Mouse (Mus musculus): ENCODE measurements around the gene Hes1. TPM values are rescaled to one million over a fixed set of nuclear protein-coding genes. Genes with fewer than 3 reads are reported as not detected.

The Hes1 gene
- polyA plus RNA-seq, 1 experiment from 2014 or later, result 74.1 TPM

DNA sequence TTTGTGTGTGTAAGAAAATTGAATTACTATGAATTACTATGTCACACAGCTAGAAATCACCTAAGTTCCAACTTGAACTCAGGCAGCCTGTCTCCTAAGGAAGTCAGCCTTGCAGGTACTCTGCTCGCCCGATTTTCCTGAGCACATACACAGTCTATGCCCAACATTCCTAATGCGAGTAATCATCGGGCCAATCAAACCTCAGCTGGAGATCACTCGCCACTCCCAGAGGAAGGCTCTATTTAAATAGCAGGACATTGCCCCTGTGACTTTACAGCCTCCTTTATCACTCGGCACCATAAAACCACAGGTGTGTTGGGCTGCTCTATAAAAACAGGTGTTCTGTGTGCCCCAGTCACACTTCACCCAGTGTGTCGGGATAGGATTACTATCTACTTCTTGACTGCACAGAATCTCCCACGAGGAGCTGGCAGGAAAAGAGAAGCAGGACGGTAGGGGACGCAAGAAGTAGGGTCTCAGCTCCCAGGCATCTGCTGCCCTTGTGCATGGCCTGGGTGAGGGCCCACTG lies 8.8 kb upstream of the Hes1 start:
- no peaks in the 10 kb centered on the region for H3K27me3 ChIP-seq (ENCODE audit: control insufficient read depth, insufficient read depth, low read length)
- H3K27ac ChIP-seq (ENCODE audit: low read length), result peak overlapping the region; percentile 66; the same call in 1 of the 2 replicates
- H3K4me3 ChIP-seq (ENCODE audit: low read depth, low read length), result no peak overlapping the region
- no peak overlapping the region for H3K4me2 ChIP-seq (replicated peaks; ENCODE audit: low read depth, low read length)
- H3K9ac ChIP-seq (replicated peaks; ENCODE audit: low read depth, low read length), result no peak overlapping the region
- peaks cover 31% of the 10 kb centered on the region for H3K4me1 ChIP-seq (ENCODE audit: control insufficient read depth, insufficient read depth, low read length)
- no peaks in the 10 kb centered on the region for H3K9me3 ChIP-seq (ENCODE audit: control insufficient read depth, low read depth, low read length)
- no peak for ATAC-seq (ENCODE audit: insufficient number of reproducible peaks, insufficient read depth, low FRiP score, low read depth)
- WGBS, result 48% methylated on average over 10 of the region's 10 CpGs
- no peaks in the 10 kb centered on the region for H3K36me3 ChIP-seq (ENCODE audit: control insufficient read depth, insufficient read depth, low read length)

DNA sequence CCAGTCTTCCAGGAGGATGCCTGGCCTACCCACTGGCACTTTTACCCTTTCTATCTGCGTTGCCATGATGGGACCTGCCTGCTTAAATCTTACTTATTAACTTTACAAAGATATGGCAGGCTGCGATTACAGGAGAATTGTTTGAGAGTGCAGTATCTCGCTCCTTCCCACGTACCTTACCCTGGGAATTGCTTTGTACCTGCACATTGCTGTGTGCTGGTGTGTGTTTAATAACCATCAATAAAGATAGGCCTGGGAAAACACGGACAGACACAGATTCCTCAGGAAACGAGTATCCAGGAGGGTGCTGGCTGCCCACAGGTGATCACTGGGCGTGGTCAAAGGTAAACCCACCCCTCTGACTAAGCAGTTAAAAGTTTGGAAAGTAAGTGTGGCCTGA lies 8.3 kb upstream of the Hes1 start:
- ATAC-seq (ENCODE audit: insufficient number of reproducible peaks, insufficient read depth, low FRiP score, low read depth), result no peak
- no peak overlapping the region for H3K9ac ChIP-seq (replicated peaks; ENCODE audit: low read depth, low read length)
- no peak overlapping the region for H3K4me2 ChIP-seq (replicated peaks; ENCODE audit: low read depth, low read length)
- no peaks in the 10 kb centered on the region for H3K27me3 ChIP-seq (ENCODE audit: control insufficient read depth, insufficient read depth, low read length)
- no peaks in the 10 kb centered on the region for H3K9me3 ChIP-seq (ENCODE audit: control insufficient read depth, low read depth, low read length)
- H3K4me1 ChIP-seq (ENCODE audit: control insufficient read depth, insufficient read depth, low read length), result peaks cover 33% of the 10 kb centered on the region
- 64% methylated on average over 7 of the region's 7 CpGs for WGBS
- H3K36me3 ChIP-seq (ENCODE audit: control insufficient read depth, insufficient read depth, low read length), result no peaks in the 10 kb centered on the region
- peak overlapping the region; percentile 66; the same call in 1 of the 2 replicates for H3K27ac ChIP-seq (ENCODE audit: low read length)
- H3K4me3 ChIP-seq (ENCODE audit: low read depth, low read length), result no peak overlapping the region

- Histone ChIP-seq H3K27ac (ENCODE audit: low read length) (peak overlapping the region; percentile 23; the same call in 1 of the 2 replicates), H3K27me3 (ENCODE audit: control insufficient read depth, insufficient read depth, low read length) (no peaks in the 10 kb centered on the region), H3K9ac (replicated peaks; ENCODE audit: low read depth, low read length) (no peak overlapping the region), H3K4me2 (replicated peaks; ENCODE audit: low read depth, low read length) (no peak overlapping the region), H3K4me1 (ENCODE audit: control insufficient read depth, insufficient read depth, low read length) (peaks cover 42% of the 10 kb centered on the region), H3K36me3 (ENCODE audit: control insufficient read depth, insufficient read depth, low read length) (no peaks in the 10 kb centered on the region), H3K4me3 (ENCODE audit: low read depth, low read length) (no peak overlapping the region), H3K9me3 (ENCODE audit: control insufficient read depth, low read depth, low read length) (no peaks in the 10 kb centered on the region)
- no peak for ATAC-seq (ENCODE audit: insufficient number of reproducible peaks, insufficient read depth, low FRiP score, low read depth)
- WGBS, result 68% methylated on average over 2 of the region's 2 CpGs
These were observed 7.3 kb upstream of the Hes1 start for GRCm38 (mm10) chr16:30056906-30057305.

GRCm38 (mm10) chr16:30058974-30059717 lies 5.0 kb upstream of the Hes1 start:
- ATAC-seq (ENCODE audit: insufficient number of reproducible peaks, insufficient read depth, low FRiP score, low read depth), result no peak
- H3K4me2 ChIP-seq (replicated peaks; ENCODE audit: low read depth, low read length), result peak overlapping the region; percentile 17; the same call in 1 of the 2 replicates
- H3K4me1 ChIP-seq (ENCODE audit: control insufficient read depth, insufficient read depth, low read length), result peaks cover 48% of the 10 kb centered on the region
- no peak overlapping the region for H3K9ac ChIP-seq (replicated peaks; ENCODE audit: low read depth, low read length)
- no peaks in the 10 kb centered on the region for H3K27me3 ChIP-seq (ENCODE audit: control insufficient read depth, insufficient read depth, low read length)
- peak overlapping the region; percentile 73; the same call in 1 of the 2 replicates for H3K27ac ChIP-seq (ENCODE audit: low read length)
- no peaks in the 10 kb centered on the region for H3K36me3 ChIP-seq (ENCODE audit: control insufficient read depth, insufficient read depth, low read length)
- 9% methylated on average over 9 of the region's 9 CpGs for WGBS
- H3K9me3 ChIP-seq (ENCODE audit: control insufficient read depth, low read depth, low read length), result no peaks in the 10 kb centered on the region
- no peak overlapping the region for H3K4me3 ChIP-seq (ENCODE audit: low read depth, low read length)

DNA sequence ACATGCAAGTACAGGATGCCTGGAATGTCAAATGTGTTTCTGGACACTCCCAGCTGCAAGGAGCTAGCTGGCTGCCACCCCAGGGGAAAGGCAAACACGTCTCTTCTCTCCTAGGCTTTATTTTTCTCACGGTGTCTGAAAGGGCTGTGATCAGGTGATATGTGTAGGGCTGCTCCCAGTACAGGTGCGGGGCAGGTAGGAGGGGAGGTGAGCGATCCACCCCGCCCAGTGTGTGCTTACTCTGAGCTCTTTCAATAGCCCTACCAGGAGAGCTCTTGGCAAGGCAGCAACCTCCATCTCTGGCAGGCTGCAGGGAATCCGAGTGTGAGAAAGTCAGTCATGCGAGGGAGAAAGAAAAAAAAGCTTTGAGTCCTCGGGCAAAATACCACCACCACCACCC lies 3.8 kb upstream of the Hes1 start:
- Histone ChIP-seq H3K9ac (replicated peaks; ENCODE audit: low read depth, low read length) (no peak overlapping the region), H3K4me2 (replicated peaks; ENCODE audit: low read depth, low read length) (no peak overlapping the region)
- peak; percentile 54 for ATAC-seq (ENCODE audit: insufficient number of reproducible peaks, insufficient read depth, low FRiP score, low read depth)

GRCm38 (mm10) chr16:30062242-30063030 lies 1.7 kb upstream of the Hes1 start:
- 23% methylated on average over 12 of the region's 12 CpGs for WGBS
- peaks cover 40% of the 10 kb centered on the region for H3K4me1 ChIP-seq (ENCODE audit: control insufficient read depth, insufficient read depth, low read length)

More for the DNA sequence above, 3.8 kb upstream of the Hes1 start:
- H3K36me3 ChIP-seq (ENCODE audit: control insufficient read depth, insufficient read depth, low read length), result no peaks in the 10 kb centered on the region
- H3K27ac ChIP-seq (ENCODE audit: low read length), result peak overlapping the region; percentile 73; the same call in 1 of the 2 replicates
- WGBS, result 28% methylated on average over 8 of the region's 8 CpGs
- no peak overlapping the region for H3K4me3 ChIP-seq (ENCODE audit: low read depth, low read length)
- no peaks in the 10 kb centered on the region for H3K9me3 ChIP-seq (ENCODE audit: control insufficient read depth, low read depth, low read length)
- peaks cover 45% of the 10 kb centered on the region for H3K4me1 ChIP-seq (ENCODE audit: control insufficient read depth, insufficient read depth, low read length)
- no peaks in the 10 kb centered on the region for H3K27me3 ChIP-seq (ENCODE audit: control insufficient read depth, insufficient read depth, low read length)

DNA sequence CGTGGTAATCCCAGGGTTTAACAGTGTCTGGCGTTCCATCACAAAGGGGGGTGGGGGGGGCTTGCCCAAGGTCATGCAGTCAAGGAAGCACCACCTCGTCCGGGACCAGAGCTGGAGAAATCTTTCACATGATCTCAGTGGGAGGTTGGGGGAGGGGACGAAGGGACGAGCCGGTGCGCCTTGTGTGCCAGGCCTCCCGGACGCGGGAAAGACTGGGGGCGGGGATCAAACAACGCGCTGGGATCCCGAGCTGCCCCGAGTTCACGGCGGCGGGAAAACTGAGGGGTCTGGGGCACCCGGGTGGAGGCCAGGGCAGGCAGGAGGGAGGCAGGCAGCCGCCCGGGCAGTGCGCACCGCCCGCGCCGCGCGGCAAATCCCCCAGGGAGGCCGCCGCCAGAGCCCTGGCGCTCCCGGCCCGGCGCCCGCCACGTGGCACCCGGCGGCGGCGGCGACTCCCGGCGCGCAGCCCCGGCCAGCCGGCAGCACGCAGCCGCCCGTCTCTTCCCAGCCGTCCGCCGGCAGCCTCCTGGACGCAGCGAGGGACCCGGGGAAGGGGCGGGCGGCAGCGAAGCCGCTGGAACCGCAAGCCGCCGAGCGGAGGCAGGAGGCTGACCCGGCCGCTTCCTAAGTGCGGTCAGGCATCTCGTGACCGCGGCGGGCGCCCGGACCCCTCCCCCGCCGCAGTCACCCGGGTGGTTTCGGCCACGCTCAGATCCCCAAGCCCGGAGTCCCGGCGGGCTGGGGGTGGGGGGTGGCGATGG lies 883 bp upstream of the Hes1 start:
- H3K36me3 ChIP-seq (ENCODE audit: control insufficient read depth, insufficient read depth, low read length), result no peaks in the 10 kb centered on the region
- no peaks in the 10 kb centered on the region for H3K27me3 ChIP-seq (ENCODE audit: control insufficient read depth, insufficient read depth, low read length)
- peak overlapping the region; percentile 82 for H3K4me3 ChIP-seq (ENCODE audit: low read depth, low read length)
- peak; percentile 17 for ATAC-seq (ENCODE audit: insufficient number of reproducible peaks, insufficient read depth, low FRiP score, low read depth)
- no peaks in the 10 kb centered on the region for H3K9me3 ChIP-seq (ENCODE audit: control insufficient read depth, low read depth, low read length)
- peak overlapping the region; percentile 99 for H3K27ac ChIP-seq (ENCODE audit: low read length)
- H3K4me1 ChIP-seq (ENCODE audit: control insufficient read depth, insufficient read depth, low read length), result peaks cover 40% of the 10 kb centered on the region
- H3K9ac ChIP-seq (replicated peaks; ENCODE audit: low read depth, low read length), result peak overlapping the region; percentile 93
- under 1% methylated on average over 56 of the region's 82 CpGs for WGBS
- peak overlapping the region; percentile 58 for H3K4me2 ChIP-seq (replicated peaks; ENCODE audit: low read depth, low read length)

More at GRCm38 (mm10) chr16:30062242-30063030, 1.7 kb upstream of the Hes1 start:
- Histone ChIP-seq H3K27me3 (ENCODE audit: control insufficient read depth, insufficient read depth, low read length) (no peaks in the 10 kb centered on the region), H3K9me3 (ENCODE audit: control insufficient read depth, low read depth, low read length) (no peaks in the 10 kb centered on the region), H3K4me3 (ENCODE audit: low read depth, low read length) (peak overlapping the region; percentile 82), H3K36me3 (ENCODE audit: control insufficient read depth, insufficient read depth, low read length) (no peaks in the 10 kb centered on the region), H3K27ac (ENCODE audit: low read length) (peak overlapping the region; percentile 99), H3K4me2 (replicated peaks; ENCODE audit: low read depth, low read length) (peak overlapping the region; percentile 58), H3K9ac (replicated peaks; ENCODE audit: low read depth, low read length) (peak overlapping the region; percentile 93; the same call in 1 of the 2 replicates)
- ATAC-seq (ENCODE audit: insufficient number of reproducible peaks, insufficient read depth, low FRiP score, low read depth), result no peak

DNA sequence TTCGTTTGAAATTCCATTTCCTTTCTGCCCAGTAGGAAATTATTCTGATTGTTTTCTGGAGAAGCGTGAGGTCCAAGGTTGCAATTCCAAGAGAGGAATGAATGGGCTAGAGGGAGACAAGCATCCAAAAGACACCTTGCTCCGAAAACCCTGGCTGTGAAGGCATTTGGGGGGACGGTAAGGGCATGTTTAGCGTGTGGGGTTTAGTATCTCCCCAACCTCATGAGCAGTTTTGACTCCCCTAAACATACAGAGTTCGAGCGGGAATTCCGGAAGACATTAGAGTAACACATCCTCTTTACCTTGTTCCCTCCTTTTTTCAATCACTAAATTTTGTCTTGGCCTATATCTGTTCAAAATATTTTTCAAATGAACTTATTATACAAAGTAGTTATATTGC lies 429 bp downstream of the Hes1 start:
- no peaks in the 10 kb centered on the region for H3K36me3 ChIP-seq (ENCODE audit: control insufficient read depth, insufficient read depth, low read length)
- ATAC-seq (ENCODE audit: insufficient number of reproducible peaks, insufficient read depth, low FRiP score, low read depth), result no peak
- peak overlapping the region; percentile 82 for H3K4me3 ChIP-seq (ENCODE audit: low read depth, low read length)
- peaks cover 40% of the 10 kb centered on the region; the same call in 1 of the 2 replicates for H3K4me1 ChIP-seq (ENCODE audit: control insufficient read depth, insufficient read depth, low read length)
- peak overlapping the region; percentile 19; the same call in 1 of the 2 replicates for H3K9ac ChIP-seq (replicated peaks; ENCODE audit: low read depth, low read length)
- peak overlapping the region; percentile 58 for H3K4me2 ChIP-seq (replicated peaks; ENCODE audit: low read depth, low read length)
- peak overlapping the region; percentile 99 for H3K27ac ChIP-seq (ENCODE audit: low read length)
- H3K27me3 ChIP-seq (ENCODE audit: control insufficient read depth, insufficient read depth, low read length), result no peaks in the 10 kb centered on the region
- WGBS, result under 1% methylated on average over 8 of the region's 8 CpGs
- H3K9me3 ChIP-seq (ENCODE audit: control insufficient read depth, low read depth, low read length), result no peaks in the 10 kb centered on the region
